Mouse (Mus musculus): ENCODE measurements around the gene Fam83e. TPM values are rescaled to one million over a fixed set of nuclear protein-coding genes. Genes with fewer than 3 reads are reported as not detected.

Fam83e gene
- polyA plus RNA-seq, 1 experiment: 1.1 TPM

DNA sequence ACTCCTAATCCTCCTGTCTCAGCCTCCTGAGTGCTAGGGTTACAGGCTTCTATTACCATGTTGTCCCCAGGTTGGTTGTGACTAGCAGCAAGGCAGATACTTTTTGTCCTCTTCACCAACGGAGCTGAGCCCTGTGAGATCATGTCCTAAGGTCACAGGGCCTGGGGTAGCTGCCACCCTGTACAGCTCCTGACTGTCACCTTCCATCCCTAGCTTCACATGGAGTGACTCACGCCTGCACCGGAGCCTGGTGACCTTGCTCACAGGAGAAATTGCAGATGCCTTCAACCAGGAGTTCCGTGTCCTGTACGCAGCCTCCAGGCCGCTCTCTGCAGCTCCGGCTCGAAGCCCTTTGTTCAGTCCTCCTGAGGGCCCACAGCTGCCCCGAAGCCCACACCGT lies 5.4 kb downstream of the Fam83e start:
- Histone ChIP-seq H3K4me3 (replicated peaks; ENCODE audit: control insufficient read depth, low read depth, low read length) (no peak overlapping the region), H3K27ac (ENCODE audit: control insufficient read depth, insufficient read depth, low read depth, low read length, poor library complexity) (no peak overlapping the region), H3K4me1 (ENCODE audit: control insufficient read depth, insufficient read depth, low read length) (no peaks in the 10 kb centered on the region)
- TF ChIP-seq POLR2A (IDR thresholded peaks at IDR 0.05; ENCODE audit: borderline replicate concordance, control insufficient read depth, low read depth, low read length) (no peak), CTCF (IDR thresholded peaks at IDR 0.05; ENCODE audit: control insufficient read depth, insufficient read depth, low read length) (no peak)
- WGBS: 92% methylated on average over 10 of the region's 10 CpGs

DNA sequence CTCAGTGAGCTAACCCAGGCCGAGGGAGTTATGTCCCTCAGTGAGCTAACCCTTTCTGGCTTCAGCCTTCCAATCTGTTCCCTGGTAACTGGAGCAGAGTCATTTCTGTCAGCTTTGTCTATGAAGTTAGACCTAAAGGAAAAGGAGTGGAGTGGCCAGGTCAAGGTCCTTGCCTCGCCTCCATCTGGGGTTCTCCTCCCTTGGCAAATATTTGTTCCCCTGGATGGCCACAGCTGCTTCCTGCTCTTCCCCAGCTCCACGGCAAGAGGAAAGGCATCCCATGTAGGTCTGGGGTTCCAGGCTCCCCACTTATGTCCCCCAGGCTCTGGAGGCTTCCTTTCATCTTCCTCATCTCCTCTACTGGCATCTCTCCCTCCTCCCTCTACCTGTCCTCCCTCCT lies 6.6 kb downstream of the Fam83e start:
- no peak for TF ChIP-seq CTCF (IDR thresholded peaks at IDR 0.05; ENCODE audit: control insufficient read depth, insufficient read depth, low read length)
- no peak for TF ChIP-seq POLR2A (IDR thresholded peaks at IDR 0.05; ENCODE audit: borderline replicate concordance, control insufficient read depth, low read depth, low read length)
- no peak overlapping the region for H3K27ac ChIP-seq (ENCODE audit: control insufficient read depth, insufficient read depth, low read depth, low read length, poor library complexity)
- H3K4me3 ChIP-seq (replicated peaks; ENCODE audit: control insufficient read depth, low read depth, low read length): no peak overlapping the region
- H3K4me1 ChIP-seq (ENCODE audit: control insufficient read depth, insufficient read depth, low read length): no peaks in the 10 kb centered on the region
- WGBS: 71% methylated on average over 3 of the region's 3 CpGs

DNA sequence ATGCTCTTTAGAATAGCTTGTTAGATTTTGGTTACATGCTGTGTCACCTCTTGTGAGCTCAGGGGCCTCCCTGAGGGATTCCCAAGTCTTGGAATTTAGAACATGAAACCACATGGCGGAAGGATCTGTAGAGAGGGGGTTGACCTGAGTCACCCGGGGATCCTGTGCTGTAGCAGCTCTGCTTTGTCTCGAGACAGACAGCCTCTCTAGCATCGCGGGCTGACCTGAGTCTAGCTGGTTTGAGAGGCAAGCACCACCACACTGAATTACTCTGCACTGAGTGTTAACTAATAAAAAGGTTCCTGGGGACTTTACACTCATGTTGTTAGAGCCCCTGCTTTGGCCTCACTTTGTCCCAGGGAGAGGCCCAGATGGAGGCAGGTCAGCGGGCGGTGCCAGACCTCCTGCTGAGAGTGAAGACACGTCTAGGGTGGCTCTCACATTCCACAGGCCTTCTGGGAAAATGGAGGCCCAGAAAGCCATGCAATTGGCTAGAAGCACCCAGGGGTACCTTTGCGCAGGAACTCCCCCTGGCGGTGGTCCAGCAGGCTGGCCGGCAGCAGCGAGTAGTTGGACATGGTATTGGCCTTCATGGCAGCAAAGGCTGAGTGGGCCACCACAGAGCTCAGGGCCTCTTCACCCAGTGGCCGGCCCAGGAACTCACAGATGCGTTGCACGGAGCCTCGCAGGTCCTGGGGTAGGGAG lies 9.9 kb downstream of the Fam83e start:
- no peak overlapping the region for H3K27ac ChIP-seq (ENCODE audit: control insufficient read depth, insufficient read depth, low read depth, low read length, poor library complexity)
- WGBS: 47% methylated on average over 16 of the region's 16 CpGs
- H3K4me3 ChIP-seq (replicated peaks; ENCODE audit: control insufficient read depth, low read depth, low read length): no peak overlapping the region
- H3K4me1 ChIP-seq (ENCODE audit: control insufficient read depth, insufficient read depth, low read length): no peaks in the 10 kb centered on the region
- TF ChIP-seq CTCF (IDR thresholded peaks at IDR 0.05; ENCODE audit: control insufficient read depth, insufficient read depth, low read length) (peak; percentile 59), POLR2A (IDR thresholded peaks at IDR 0.05; ENCODE audit: borderline replicate concordance, control insufficient read depth, low read depth, low read length) (no peak)

DNA sequence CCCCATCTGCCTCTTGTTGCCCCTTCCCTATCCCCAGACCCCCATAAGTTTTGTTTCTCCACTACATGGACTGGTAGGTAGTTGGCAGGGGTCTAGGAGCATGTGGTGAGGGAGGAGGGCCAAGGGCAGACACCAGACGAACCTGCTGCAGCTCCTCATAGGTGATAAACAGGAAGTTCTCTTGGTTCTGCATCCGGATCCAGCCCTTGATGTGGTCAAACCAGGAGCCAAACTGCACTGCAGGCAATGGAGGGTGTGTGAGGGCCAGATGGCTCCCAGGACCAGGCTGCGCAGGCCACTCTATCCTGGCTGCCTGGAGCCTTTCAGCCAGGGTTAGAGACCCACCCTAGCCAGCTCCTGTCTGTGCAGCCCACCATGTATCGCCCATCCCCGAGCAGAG lies 12.5 kb downstream of the Fam83e start:
- no peak overlapping the region for H3K27ac ChIP-seq (ENCODE audit: control insufficient read depth, insufficient read depth, low read depth, low read length, poor library complexity)
- no peak overlapping the region for H3K4me3 ChIP-seq (replicated peaks; ENCODE audit: control insufficient read depth, low read depth, low read length)
- TF ChIP-seq CTCF (IDR thresholded peaks at IDR 0.05; ENCODE audit: control insufficient read depth, insufficient read depth, low read length): no peak
- no peaks in the 10 kb centered on the region for H3K4me1 ChIP-seq (ENCODE audit: control insufficient read depth, insufficient read depth, low read length)
- WGBS: 44% methylated on average over 5 of the region's 5 CpGs

DNA sequence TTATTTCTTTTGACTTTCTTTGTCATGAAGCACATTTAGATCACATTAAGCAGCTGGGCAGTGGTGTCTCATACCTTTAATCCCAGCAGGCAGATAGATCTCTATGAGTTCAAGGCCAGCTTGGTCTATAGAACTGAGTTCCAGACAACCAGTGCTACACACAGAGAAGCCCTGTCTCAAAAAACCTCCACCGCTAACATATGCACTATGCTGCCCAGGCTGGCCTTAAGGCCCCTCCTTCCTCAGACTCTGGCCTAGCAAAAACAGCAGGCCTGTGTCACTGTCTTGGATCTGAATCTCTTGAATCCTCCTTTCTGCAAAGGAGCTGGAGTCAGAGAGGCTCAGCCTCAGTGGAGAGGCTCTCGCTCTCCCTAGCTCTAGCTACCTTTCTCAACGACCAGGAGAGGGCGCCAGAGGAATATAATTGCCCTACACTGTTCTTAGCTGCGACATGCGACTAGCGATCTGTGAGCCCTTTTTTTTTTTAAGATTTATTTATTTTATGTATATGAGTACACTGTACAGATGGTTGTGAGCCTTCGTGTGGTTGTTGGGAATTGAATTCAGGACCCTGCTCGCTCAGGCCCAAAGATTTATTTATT lies 18.3 kb downstream of the Fam83e start:
- TF ChIP-seq POLR2A (IDR thresholded peaks at IDR 0.05; ENCODE audit: borderline replicate concordance, control insufficient read depth, low read depth, low read length): no peak
- peak; percentile 74 for TF ChIP-seq CTCF (IDR thresholded peaks at IDR 0.05; ENCODE audit: control insufficient read depth, insufficient read depth, low read length)
- Histone ChIP-seq H3K27ac (ENCODE audit: control insufficient read depth, insufficient read depth, low read depth, low read length, poor library complexity) (no peak overlapping the region), H3K4me3 (replicated peaks; ENCODE audit: control insufficient read depth, low read depth, low read length) (no peak overlapping the region), H3K4me1 (ENCODE audit: control insufficient read depth, insufficient read depth, low read length) (peaks cover 4% of the 10 kb centered on the region; the same call in 1 of the 2 replicates)
- WGBS: 8% methylated on average over 9 of the region's 9 CpGs

DNA sequence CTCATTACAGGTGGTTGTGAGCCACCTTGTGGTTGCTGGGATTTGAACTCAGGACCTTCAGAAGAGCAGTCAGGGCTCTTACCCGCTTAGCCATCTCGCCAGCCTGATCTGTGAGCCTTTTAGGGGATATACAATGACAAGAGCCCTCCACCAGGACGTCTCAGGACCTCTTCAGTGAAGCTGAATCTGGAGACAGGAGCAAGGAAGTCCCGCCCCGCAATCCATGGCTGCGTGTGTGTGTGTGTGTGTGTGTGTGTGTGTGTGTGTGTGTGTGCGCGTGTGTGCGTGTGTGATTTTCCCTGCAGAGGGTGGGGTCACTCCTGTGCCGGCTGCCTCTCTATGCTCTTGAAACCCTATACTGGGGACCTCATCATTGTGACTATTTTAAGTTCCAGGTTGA lies 18.8 kb downstream of the Fam83e start:
- Histone ChIP-seq H3K4me1 (ENCODE audit: control insufficient read depth, insufficient read depth, low read length) (peaks cover 4% of the 10 kb centered on the region; the same call in 1 of the 2 replicates), H3K4me3 (replicated peaks; ENCODE audit: control insufficient read depth, low read depth, low read length) (no peak overlapping the region), H3K27ac (ENCODE audit: control insufficient read depth, insufficient read depth, low read depth, low read length, poor library complexity) (no peak overlapping the region)
- WGBS: 66% methylated on average over 10 of the region's 10 CpGs
- TF ChIP-seq POLR2A (IDR thresholded peaks at IDR 0.05; ENCODE audit: borderline replicate concordance, control insufficient read depth, low read depth, low read length) (no peak), CTCF (IDR thresholded peaks at IDR 0.05; ENCODE audit: control insufficient read depth, insufficient read depth, low read length) (no peak)

DNA sequence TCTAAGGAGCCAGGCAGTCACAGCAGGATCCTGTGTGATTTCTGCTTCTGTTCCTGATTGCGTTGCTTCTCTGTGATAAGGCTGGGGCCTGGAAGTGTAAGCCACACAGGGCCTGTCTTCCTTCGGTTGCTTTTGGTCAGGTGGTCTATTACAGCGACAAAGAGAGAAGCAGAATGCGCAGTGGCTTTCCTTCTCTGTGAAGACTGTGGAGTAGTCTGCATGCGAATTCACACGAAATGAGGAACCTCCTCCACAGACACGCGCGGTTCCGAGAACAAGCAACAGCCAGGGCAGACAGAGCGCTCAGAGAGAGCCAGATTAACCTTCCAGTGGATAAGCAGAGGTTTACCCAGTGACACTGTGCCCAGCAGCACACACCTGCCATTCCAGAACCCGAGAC lies 20.3 kb downstream of the Fam83e start:
- TF ChIP-seq POLR2A (IDR thresholded peaks at IDR 0.05; ENCODE audit: borderline replicate concordance, control insufficient read depth, low read depth, low read length): no peak
- TF ChIP-seq CTCF (IDR thresholded peaks at IDR 0.05; ENCODE audit: control insufficient read depth, insufficient read depth, low read length): no peak
- WGBS: 10% methylated on average over 12 of the region's 12 CpGs
- peak overlapping the region; percentile 72 for H3K4me3 ChIP-seq (replicated peaks; ENCODE audit: control insufficient read depth, low read depth, low read length)
- H3K27ac ChIP-seq (ENCODE audit: control insufficient read depth, insufficient read depth, low read depth, low read length, poor library complexity): peak overlapping the region; percentile 54
- peaks cover 4% of the 10 kb centered on the region; the same call in 1 of the 2 replicates for H3K4me1 ChIP-seq (ENCODE audit: control insufficient read depth, insufficient read depth, low read length)

DNA sequence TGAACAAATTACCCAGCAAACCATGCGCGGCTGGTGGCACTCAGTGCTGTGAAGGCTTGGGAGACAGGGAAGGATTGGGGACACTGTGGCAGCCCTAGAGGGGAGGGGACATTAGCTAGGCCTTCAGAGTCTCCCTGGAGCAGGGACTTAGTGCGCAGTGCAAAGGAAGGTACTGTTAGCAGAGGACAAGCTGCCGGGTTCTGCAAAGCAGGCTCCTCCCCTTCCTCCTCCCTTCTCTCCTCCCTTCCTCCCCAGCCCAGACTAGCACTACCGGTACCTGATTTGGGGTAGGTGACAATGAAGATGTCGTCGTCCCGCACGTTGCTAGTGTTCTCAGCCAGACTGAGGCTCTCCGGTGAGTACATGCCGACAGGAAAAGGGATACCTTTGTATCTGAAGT lies 20.8 kb downstream of the Fam83e start:
- TF ChIP-seq CTCF (IDR thresholded peaks at IDR 0.05; ENCODE audit: control insufficient read depth, insufficient read depth, low read length) (no peak), POLR2A (IDR thresholded peaks at IDR 0.05; ENCODE audit: borderline replicate concordance, control insufficient read depth, low read depth, low read length) (peak; percentile 71; the same call in 1 of the 2 replicates)
- Histone ChIP-seq H3K4me3 (replicated peaks; ENCODE audit: control insufficient read depth, low read depth, low read length) (peak overlapping the region; percentile 72), H3K4me1 (ENCODE audit: control insufficient read depth, insufficient read depth, low read length) (peaks cover 4% of the 10 kb centered on the region; the same call in 1 of the 2 replicates), H3K27ac (ENCODE audit: control insufficient read depth, insufficient read depth, low read depth, low read length, poor library complexity) (peak overlapping the region; percentile 54)
- WGBS: 10% methylated on average over 11 of the region's 11 CpGs

All from bone marrow, adult 2 months (tissue).